Mouse (Mus musculus) heart, embryonic 10.5 days (tissue): Measurements from ENCODE around the gene Lmx1b. TPM values are rescaled to one million over a fixed set of nuclear protein-coding genes. Genes with fewer than 3 reads are reported as not detected.

Source experiments
- polyA plus RNA-seq: library from polyadenylated mRNA; unstranded; fragments of >200 nt; fragmentation: Nextera tagmentation; extraction: Ambion mirVana; gene quantifications from 2 replicates; pipeline ENCODE4 v1.2.1, GENCODE M21; 2016

The Lmx1b gene
- polyA plus RNA-seq, 1 experiment from 2014 or later: 0.83 TPM

Other genes with a start within 250 kb of the Lmx1b start
- gene Zbtb34, start 209.2 kb downstream of the Lmx1b start, polyA plus RNA-seq: 5.0 and 5.6 TPM in 2 replicates
- gene Zbtb43, start 172.0 kb downstream of the Lmx1b start, polyA plus RNA-seq: 12.5 and 15.7 TPM in 2 replicates
- 10.0 and 16.6 TPM in 2 replicates for gene Mvb12b, start 247.4 kb upstream of the Lmx1b start, polyA plus RNA-seq